Mouse (Mus musculus): Measurements from ENCODE around the gene Cd82. TPM values are rescaled to one million over a fixed set of nuclear protein-coding genes. Genes with fewer than 3 reads are reported as not detected.

The Cd82 gene
- polyA plus RNA-seq, 1 experiment from 2014 or later = 22.2 TPM

DNA sequence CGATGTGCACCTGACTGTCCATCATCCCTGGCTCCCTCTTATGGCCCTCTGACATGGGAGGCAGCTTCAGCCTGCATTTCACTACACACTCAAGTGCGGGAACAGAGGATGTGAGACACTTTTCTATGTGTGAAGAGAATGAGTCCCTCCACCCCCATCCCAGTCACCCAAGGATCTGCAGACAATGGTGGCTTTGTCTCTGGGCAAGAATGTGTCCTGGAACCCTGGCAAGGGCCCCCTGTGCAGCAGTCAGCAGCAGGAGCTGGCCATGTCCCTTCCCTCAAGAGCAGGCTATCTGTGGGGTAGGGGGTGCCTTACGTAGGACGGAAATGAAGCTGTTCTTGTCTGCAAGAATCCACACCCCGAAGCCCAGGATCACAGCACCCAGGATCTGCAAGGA, 29.4 kb downstream of the Cd82 start:
- no peaks in the 10 kb centered on the region for H3K9me3 ChIP-seq (ENCODE audit: low read depth, low read length)
- no peak overlapping the region for H3K9ac ChIP-seq
- DNase-seq = no peak
- H3K4me3 ChIP-seq (ENCODE audit: low read depth, low read length) = no peak overlapping the region
- 61% methylated on average over 5 of the region's 5 CpGs for WGBS
- 0 out of 2 replicates have a peak, but pooled peaks cover 6% of the 10 kb centered on the region for H3K4me1 ChIP-seq (ENCODE audit: insufficient read depth)
- no peak overlapping the region for H3K27ac ChIP-seq (ENCODE audit: low read depth)
- no peak overlapping the region for H3K4me2 ChIP-seq
- H3K27me3 ChIP-seq (ENCODE audit: insufficient read depth, low read length) = no peaks in the 10 kb centered on the region
- ATAC-seq (ENCODE audit: insufficient read depth) = no peak
- TF ChIP-seq CTCF (IDR thresholded peaks at IDR 0.05; ENCODE audit: low read depth) = no peak
- H3K36me3 ChIP-seq (ENCODE audit: insufficient read depth) = no peaks in the 10 kb centered on the region

DNA sequence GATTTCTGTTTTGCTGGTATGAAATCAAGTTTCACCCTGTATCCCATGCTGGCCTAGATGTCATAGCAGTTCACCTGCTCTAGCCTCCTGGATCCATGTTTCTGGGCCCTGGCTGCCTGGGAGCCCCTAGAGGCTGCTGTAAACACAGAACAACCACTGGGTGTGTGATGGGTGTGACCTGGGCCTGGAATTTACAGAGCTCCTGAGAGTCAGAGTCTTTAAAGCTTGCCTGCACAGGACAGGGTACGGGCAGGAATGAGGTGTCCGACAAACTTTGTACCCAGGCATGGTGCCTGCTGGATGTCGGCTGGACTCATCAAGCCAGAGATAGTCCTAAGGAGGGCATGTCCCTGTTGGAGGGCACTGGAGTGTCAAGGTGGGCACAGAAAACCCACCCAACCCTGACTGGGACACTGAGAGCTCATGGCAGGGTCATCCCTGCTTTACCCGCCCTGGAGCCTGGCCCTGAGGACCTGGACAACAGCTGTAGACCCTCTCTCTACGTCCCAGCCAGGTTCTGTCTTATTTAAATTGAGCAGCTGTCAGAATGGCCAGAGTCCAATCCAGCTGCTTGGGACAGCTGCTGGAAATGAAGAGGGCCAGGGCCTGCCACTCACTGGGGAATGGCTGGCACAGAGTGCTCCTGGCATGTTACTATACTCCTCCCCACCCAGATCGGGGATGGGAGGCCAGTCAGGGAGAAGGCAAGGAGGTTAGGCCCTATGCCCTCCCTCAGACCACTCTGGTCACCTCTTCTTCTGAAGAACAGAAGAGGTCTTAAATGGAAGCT, 30.1 kb downstream of the Cd82 start:
- WGBS = 63% methylated on average over 6 of the region's 6 CpGs
- no peak overlapping the region for H3K4me2 ChIP-seq
- no peaks in the 10 kb centered on the region for H3K27me3 ChIP-seq (ENCODE audit: insufficient read depth, low read length)
- ATAC-seq (ENCODE audit: insufficient read depth) (peak; percentile 30; the same call in 1 of the 2 replicates), DNase-seq (peak; percentile 67)
- 0 out of 2 replicates have a peak overlapping the region, but pooled peaks have one; percentile 26 for H3K27ac ChIP-seq (ENCODE audit: low read depth)
- no peaks in the 10 kb centered on the region for H3K36me3 ChIP-seq (ENCODE audit: insufficient read depth)
- TF ChIP-seq CTCF (IDR thresholded peaks at IDR 0.05; ENCODE audit: low read depth) = peak; percentile 19; the same call in 1 of the 2 replicates
- no peak overlapping the region for H3K4me3 ChIP-seq (ENCODE audit: low read depth, low read length)
- no peaks in the 10 kb centered on the region for H3K9me3 ChIP-seq (ENCODE audit: low read depth, low read length)
- H3K4me1 ChIP-seq (ENCODE audit: insufficient read depth) = 0 out of 2 replicates have a peak, but pooled peaks cover 6% of the 10 kb centered on the region
- H3K9ac ChIP-seq = no peak overlapping the region

DNA sequence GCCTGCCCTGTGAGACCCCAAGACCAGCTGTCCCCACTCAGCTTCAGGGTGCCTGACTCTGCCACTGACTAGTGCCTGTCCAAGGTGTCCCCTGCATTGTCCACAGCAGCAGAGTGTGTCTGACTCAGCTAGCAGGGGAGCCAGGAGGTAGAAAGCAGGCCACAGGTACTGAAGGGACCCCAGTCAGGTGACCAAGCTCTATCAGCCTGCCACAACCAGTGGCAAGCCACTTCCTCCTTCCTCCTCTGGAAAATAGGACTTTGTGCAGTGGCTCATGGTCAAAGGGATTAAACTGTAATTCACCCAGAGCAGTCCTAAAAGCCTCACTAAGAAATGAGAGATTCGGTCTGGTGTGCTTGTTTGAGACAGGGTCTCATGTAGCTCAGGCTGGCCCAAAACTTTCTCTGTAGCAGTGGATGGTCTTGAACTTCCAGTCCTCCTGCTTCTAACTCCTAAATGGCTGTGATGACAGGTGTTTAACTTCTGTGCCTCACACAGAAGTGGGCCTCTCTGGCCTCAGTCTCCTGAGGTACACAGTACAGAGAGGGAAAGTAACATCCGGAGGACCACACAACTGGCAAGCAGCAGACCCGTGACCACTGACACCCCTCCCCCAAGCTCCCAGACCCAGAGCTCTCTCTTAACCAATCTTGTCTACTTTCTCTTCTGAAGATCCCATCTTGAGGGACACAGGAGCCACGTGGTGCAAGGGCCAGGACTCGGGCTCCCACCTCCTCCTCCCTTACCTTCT, 31.2 kb downstream of the Cd82 start:
- Histone ChIP-seq H3K9ac (no peak overlapping the region), H3K27ac (ENCODE audit: low read depth) (no peak overlapping the region), H3K9me3 (ENCODE audit: low read depth, low read length) (no peaks in the 10 kb centered on the region), H3K36me3 (ENCODE audit: insufficient read depth) (no peaks in the 10 kb centered on the region), H3K4me2 (no peak overlapping the region), H3K27me3 (ENCODE audit: insufficient read depth, low read length) (no peaks in the 10 kb centered on the region), H3K4me1 (ENCODE audit: insufficient read depth) (0 out of 2 replicates have a peak, but pooled peaks cover 4% of the 10 kb centered on the region), H3K4me3 (ENCODE audit: low read depth, low read length) (no peak overlapping the region)
- no peak for TF ChIP-seq CTCF (IDR thresholded peaks at IDR 0.05; ENCODE audit: low read depth)
- ATAC-seq (ENCODE audit: insufficient read depth) = no peak
- DNase-seq = no peak
- WGBS = 52% methylated on average over 5 of the region's 5 CpGs

DNA sequence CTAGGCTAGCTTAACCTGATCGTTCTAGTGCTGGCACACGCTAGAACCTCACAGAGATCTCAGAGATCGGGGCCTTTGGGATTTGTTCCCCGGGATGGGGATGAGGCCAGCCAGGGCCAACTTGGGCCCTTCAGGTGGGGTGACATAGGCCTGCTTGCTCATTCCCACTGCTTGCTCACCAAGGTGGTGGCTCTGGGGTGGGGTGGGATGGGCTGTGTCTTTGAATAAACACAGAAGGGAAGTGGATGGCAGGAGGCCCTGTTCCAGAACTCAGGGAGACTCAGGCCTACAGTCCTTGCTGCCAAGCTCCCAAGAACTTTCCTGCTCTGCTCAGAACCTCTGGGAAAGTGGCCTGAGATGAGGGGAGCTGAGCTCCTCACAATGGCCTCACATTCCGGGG, 31.9 kb downstream of the Cd82 start:
- no peaks in the 10 kb centered on the region for H3K9me3 ChIP-seq (ENCODE audit: low read depth, low read length)
- no peak for ATAC-seq (ENCODE audit: insufficient read depth)
- TF ChIP-seq CTCF (IDR thresholded peaks at IDR 0.05; ENCODE audit: low read depth) = no peak
- no peaks in the 10 kb centered on the region for H3K27me3 ChIP-seq (ENCODE audit: insufficient read depth, low read length)
- H3K27ac ChIP-seq (ENCODE audit: low read depth) = no peak overlapping the region
- no peak overlapping the region for H3K4me3 ChIP-seq (ENCODE audit: low read depth, low read length)
- H3K36me3 ChIP-seq (ENCODE audit: insufficient read depth) = no peaks in the 10 kb centered on the region
- 0 out of 2 replicates have a peak, but pooled peaks cover 4% of the 10 kb centered on the region for H3K4me1 ChIP-seq (ENCODE audit: insufficient read depth)
- no peak for DNase-seq
- H3K9ac ChIP-seq = no peak overlapping the region
- 84% methylated on average over 5 of the region's 5 CpGs for WGBS
- no peak overlapping the region for H3K4me2 ChIP-seq

DNA sequence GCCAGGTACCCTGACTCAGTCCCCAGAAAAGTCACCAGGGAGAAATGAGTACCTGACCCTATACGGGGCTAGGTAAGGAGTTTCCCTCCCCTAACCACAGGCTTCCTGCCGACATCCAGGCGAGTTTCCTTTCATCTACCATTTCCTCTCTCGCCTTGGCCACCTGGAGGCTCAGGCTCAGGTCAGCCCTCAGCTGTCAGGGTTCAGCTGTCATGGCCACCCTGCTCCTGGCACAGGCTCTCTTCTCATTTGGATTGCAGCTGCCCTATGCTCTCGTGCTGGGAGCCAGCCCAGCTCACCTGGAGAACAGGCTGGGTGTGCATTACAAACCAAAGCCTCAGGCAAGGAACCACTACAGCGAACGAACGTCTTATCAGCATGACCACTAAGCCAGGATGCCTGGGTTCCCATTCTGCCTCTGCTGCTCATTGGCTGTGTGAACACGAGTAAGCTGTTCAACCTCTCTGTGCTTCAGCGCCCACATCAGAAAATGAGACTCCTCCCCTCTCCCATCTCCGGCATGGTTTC, 34.9 kb downstream of the Cd82 start:
- Histone ChIP-seq H3K4me1 (ENCODE audit: insufficient read depth) (0 out of 2 replicates have a peak, but pooled peaks cover 4% of the 10 kb centered on the region), H3K9me3 (ENCODE audit: low read depth, low read length) (no peaks in the 10 kb centered on the region), H3K9ac (no peak overlapping the region), H3K27me3 (ENCODE audit: insufficient read depth, low read length) (no peaks in the 10 kb centered on the region), H3K4me3 (ENCODE audit: low read depth, low read length) (no peak overlapping the region), H3K36me3 (ENCODE audit: insufficient read depth) (no peaks in the 10 kb centered on the region), H3K4me2 (no peak overlapping the region), H3K27ac (ENCODE audit: low read depth) (no peak overlapping the region)
- ATAC-seq (ENCODE audit: insufficient read depth) (no peak), DNase-seq (no peak)
- 52% methylated on average over 11 of the region's 11 CpGs for WGBS
- no peak for TF ChIP-seq CTCF (IDR thresholded peaks at IDR 0.05; ENCODE audit: low read depth)

DNA sequence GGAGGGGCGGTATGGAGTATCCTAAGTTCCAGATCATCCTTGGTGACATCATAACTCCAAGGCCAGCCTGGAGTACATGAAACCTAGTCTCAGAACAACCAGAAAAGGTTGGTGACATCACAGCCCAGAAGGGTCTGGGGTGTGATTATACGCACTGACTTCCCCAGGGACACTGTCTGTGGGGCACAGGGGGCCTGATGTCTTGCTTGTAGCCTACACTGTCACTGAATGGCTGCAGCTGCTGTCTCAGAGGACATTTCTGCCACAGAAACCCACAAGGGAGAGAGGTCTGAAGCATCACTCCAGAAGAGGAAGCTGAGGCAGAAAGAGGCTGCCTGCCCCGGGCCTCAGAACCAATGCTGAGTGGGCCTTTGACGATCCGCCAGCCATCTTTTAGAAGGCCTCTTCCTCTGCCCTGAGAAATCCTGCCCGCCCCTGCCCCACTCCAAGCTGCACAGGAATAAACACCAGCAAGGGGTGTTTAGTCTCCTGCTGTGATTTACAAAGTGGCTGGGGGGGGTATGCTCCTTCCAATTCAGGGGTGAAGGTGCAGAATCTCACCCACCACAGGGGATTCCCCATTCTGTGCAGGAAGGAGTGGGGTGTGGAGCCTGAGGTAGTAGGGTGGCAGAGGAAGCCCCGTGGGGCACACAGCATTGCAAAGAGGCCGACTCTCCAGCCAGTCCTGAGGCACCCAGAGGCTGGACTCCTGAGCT, 35.8 kb downstream of the Cd82 start:
- no peaks in the 10 kb centered on the region for H3K36me3 ChIP-seq (ENCODE audit: insufficient read depth)
- H3K9ac ChIP-seq = no peak overlapping the region
- no peak for ATAC-seq (ENCODE audit: insufficient read depth)
- H3K27ac ChIP-seq (ENCODE audit: low read depth) = no peak overlapping the region
- no peaks in the 10 kb centered on the region for H3K9me3 ChIP-seq (ENCODE audit: low read depth, low read length)
- H3K4me1 ChIP-seq (ENCODE audit: insufficient read depth) = no peaks in the 10 kb centered on the region
- H3K4me3 ChIP-seq (ENCODE audit: low read depth, low read length) = no peak overlapping the region
- H3K4me2 ChIP-seq = no peak overlapping the region
- 54% methylated on average over 8 of the region's 8 CpGs for WGBS
- no peak for TF ChIP-seq CTCF (IDR thresholded peaks at IDR 0.05; ENCODE audit: low read depth)
- no peak for DNase-seq
- no peaks in the 10 kb centered on the region for H3K27me3 ChIP-seq (ENCODE audit: insufficient read depth, low read length)
